Mouse (Mus musculus) right cerebral cortex, postnatal 10 days (tissue): ENCODE measurements around the gene Ankrd13b.
A peak's percentile ranks its signal among the peaks of the same experiment; 100 is the strongest.

Experiments used
- DNase-seq, 2 experiments: peaks; one replicate each; pipeline ENCODE4 v3.0.0; 2021; ENCODE audit warnings: low spot score in 2 of 2

Gene Ankrd13b

GRCm38 (mm10) chr11:77492311-77492871 is 2.9 kb upstream of the Ankrd13b start:
- peak; percentile 80 to 85 for DNase-seq

GRCm38 (mm10) chr11:77491502-77492291 is 2.2 kb upstream of the Ankrd13b start:
- peak; percentile 79 to 88 for DNase-seq

- peak; percentile 95 to 96 for DNase-seq
These were observed 1.6 kb upstream of the Ankrd13b start for GRCm38 (mm10) chr11:77491123-77491501.

- no peak for DNase-seq
These were observed 973 bp upstream of the Ankrd13b start for GRCm38 (mm10) chr11:77490451-77490850.

- no peak for DNase-seq
These were observed 502 bp downstream of the Ankrd13b start for GRCm38 (mm10) chr11:77488771-77489581.

GRCm38 (mm10) chr11:77486798-77487197 is 2.7 kb downstream of the Ankrd13b start:
- peak; percentile 77 to 84 for DNase-seq

GRCm38 (mm10) chr11:77485229-77485628 is 4.2 kb downstream of the Ankrd13b start:
- peak in 1 of 2 experiments; percentile 30 for DNase-seq

- DNase-seq: no peak
These were observed 5.8 kb downstream of the Ankrd13b start for GRCm38 (mm10) chr11:77483510-77484255.

GRCm38 (mm10) chr11:77483043-77483442 is 6.4 kb downstream of the Ankrd13b start:
- peak in 1 of 2 experiments; percentile 36 for DNase-seq

GRCm38 (mm10) chr11:77476895-77477294 is 12.6 kb downstream of the Ankrd13b start:
- no peak for DNase-seq

GRCm38 (mm10) chr11:77476216-77476615 is 13.3 kb downstream of the Ankrd13b start:
- DNase-seq: peak in 1 of 2 experiments; percentile 37

- DNase-seq: peak in 1 of 2 experiments; percentile 22
These were observed 16.7 kb downstream of the Ankrd13b start for GRCm38 (mm10) chr11:77472775-77473174.

- peak in 1 of 2 experiments; percentile 26 for DNase-seq
These were observed 18.1 kb downstream of the Ankrd13b start for GRCm38 (mm10) chr11:77471407-77471806.

GRCm38 (mm10) chr11:77468397-77468796 is 21.1 kb downstream of the Ankrd13b start:
- DNase-seq: peak in 1 of 2 experiments; percentile 28

GRCm38 (mm10) chr11:77467784-77468183 is 21.7 kb downstream of the Ankrd13b start:
- DNase-seq: peak; percentile 79 to 87

- peak; percentile 69 to 80 for DNase-seq
These were observed 22.3 kb downstream of the Ankrd13b start for GRCm38 (mm10) chr11:77467157-77467556.

GRCm38 (mm10) chr11:77466544-77466943 is 22.9 kb downstream of the Ankrd13b start:
- no peak for DNase-seq

- no peak for DNase-seq
These were observed 24.4 kb downstream of the Ankrd13b start for GRCm38 (mm10) chr11:77465111-77465510.

- peak in 1 of 2 experiments; percentile 28 for DNase-seq
These were observed 24.8 kb downstream of the Ankrd13b start for GRCm38 (mm10) chr11:77464684-77465083.

- DNase-seq: peak in 1 of 2 experiments; percentile 28
These were observed 25.7 kb downstream of the Ankrd13b start for GRCm38 (mm10) chr11:77463786-77464185.

- DNase-seq: peak in 1 of 2 experiments; percentile 33
These were observed 26.4 kb downstream of the Ankrd13b start for GRCm38 (mm10) chr11:77463101-77463445.
